20 mouse cellular contexts compared by ENCODE assay signal in the genomic region with DNA sequence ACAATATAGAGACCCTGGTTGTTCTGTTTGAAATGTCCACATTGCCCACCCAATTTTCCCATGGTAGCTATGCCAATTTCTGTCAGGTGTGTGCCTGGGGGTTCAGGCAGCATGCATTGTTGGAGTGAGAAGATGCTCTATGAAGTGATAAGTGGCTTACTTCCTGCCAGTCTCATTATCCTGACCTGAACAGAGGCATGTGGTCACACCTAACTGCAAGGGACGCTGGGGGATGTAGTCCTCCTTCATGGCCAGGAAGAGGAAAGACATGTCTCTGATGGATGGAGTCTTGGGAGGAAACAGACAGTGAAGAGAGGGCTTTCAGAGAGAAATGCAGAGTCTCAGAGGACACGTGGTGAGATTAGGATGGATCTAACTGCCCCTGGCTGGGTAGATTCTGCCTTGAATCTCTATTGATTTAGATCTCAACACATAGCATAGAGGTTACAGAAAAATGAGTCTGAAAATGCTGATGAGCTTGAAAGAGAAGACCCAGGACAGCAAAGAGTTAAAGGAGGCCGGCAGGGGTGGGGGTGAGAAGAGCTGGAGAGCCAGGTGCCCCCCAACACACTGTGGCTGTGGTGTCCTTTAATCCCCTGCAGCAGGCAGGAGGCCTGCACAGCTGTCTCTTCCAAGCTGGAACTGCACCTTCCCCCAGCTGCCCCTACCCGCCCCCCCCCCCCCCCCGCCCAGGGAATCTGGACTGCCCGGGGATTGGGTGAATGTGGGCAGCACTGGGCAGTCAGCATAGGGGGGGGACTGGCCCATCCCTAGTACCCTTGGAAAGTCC.
DNase-seq lines count a peak whose midpoint lies in the region; ATAC-seq lines count a peak whose summit lies in the region.
"Had no signal": no experiment of that assay in that cellular context is flagged by ENCODE, and none has a peak within 500 bp of the region (broad histone marks: within the 10 kb centered on the region; RNA-seq: fewer than 3 reads in every experiment).

No protein-coding gene starts in this region.

- no peaks in the 10 kb centered on the region for H3K9me3 ChIP-seq in hindbrain, embryonic 15.5 days
- H3K9me3 ChIP-seq in hindbrain, embryonic 10.5 days, result no peaks in the 10 kb centered on the region
- H3K9me3 ChIP-seq in neural tube, embryonic 12.5 days, result no peaks in the 10 kb centered on the region
- no peaks in the 10 kb centered on the region for H3K9me3 ChIP-seq in limb, embryonic 15.5 days
- H3K9me3 ChIP-seq: embryonic facial prominence, embryonic 12.5 days; forebrain, embryonic 12.5 days had no signal

- no peaks in the 10 kb centered on the region for H3K27me3 ChIP-seq in hindbrain, embryonic 15.5 days
- H3K27me3 ChIP-seq in hindbrain, embryonic 10.5 days (ENCODE audit: insufficient read depth, poor library complexity, severe bottlenecking), result peaks cover 5% of the 10 kb centered on the region; the same call in 1 of the 2 replicates
- H3K27me3 ChIP-seq in neural tube, embryonic 12.5 days (replicated peaks), result no peaks in the 10 kb centered on the region
- no peaks in the 10 kb centered on the region for H3K27me3 ChIP-seq in limb, embryonic 15.5 days
- H3K27me3 ChIP-seq: embryonic facial prominence, embryonic 12.5 days; forebrain, embryonic 12.5 days had no signal

- H3K27ac ChIP-seq in hindbrain, embryonic 15.5 days (replicated peaks), result no peak overlapping the region
- H3K27ac ChIP-seq in hindbrain, embryonic 10.5 days, result no peak overlapping the region
- no peak overlapping the region for H3K27ac ChIP-seq in neural tube, embryonic 12.5 days
- no peak overlapping the region for H3K27ac ChIP-seq in limb, embryonic 15.5 days
- H3K27ac ChIP-seq: embryonic facial prominence, embryonic 12.5 days; forebrain, embryonic 12.5 days; macrophage had no signal

- H3K36me3 ChIP-seq in hindbrain, embryonic 15.5 days, result no peaks in the 10 kb centered on the region
- no peaks in the 10 kb centered on the region for H3K36me3 ChIP-seq in hindbrain, embryonic 10.5 days
- H3K36me3 ChIP-seq in neural tube, embryonic 12.5 days, result no peaks in the 10 kb centered on the region
- no peaks in the 10 kb centered on the region for H3K36me3 ChIP-seq in limb, embryonic 15.5 days
- H3K36me3 ChIP-seq: embryonic facial prominence, embryonic 12.5 days; forebrain, embryonic 12.5 days had no signal

- no peak overlapping the region for H3K4me2 ChIP-seq in hindbrain, embryonic 15.5 days
- H3K4me2 ChIP-seq in neural tube, embryonic 12.5 days (replicated peaks), result no peak overlapping the region
- H3K4me2 ChIP-seq in limb, embryonic 15.5 days, result no peak overlapping the region
- H3K4me2 ChIP-seq: embryonic facial prominence, embryonic 12.5 days; forebrain, embryonic 12.5 days had no signal

- no peak overlapping the region for H3K4me3 ChIP-seq in hindbrain, embryonic 15.5 days
- no peak overlapping the region for H3K4me3 ChIP-seq in hindbrain, embryonic 10.5 days
- no peak overlapping the region for H3K4me3 ChIP-seq in neural tube, embryonic 12.5 days
- no peak overlapping the region for H3K4me3 ChIP-seq in limb, embryonic 15.5 days
- H3K4me3 ChIP-seq: embryonic facial prominence, embryonic 12.5 days; erythroblast, embryonic 14.5 days; forebrain, embryonic 12.5 days had no signal

- no peak for DNase-seq in hindbrain, embryonic 10.5 days (ENCODE audit: low spot score)
- DNase-seq in neural tube, embryonic 10.5 days (ENCODE audit: extremely low spot score, low spot score), result no peak
- no peak for DNase-seq in MN1 (ENCODE audit: low spot score)
- DNase-seq in left cerebral cortex, postnatal 4 days, result no peak
- DNase-seq: adrenal gland, adult 8-10 months; cerebellum, adult 11 months; kidney, adult 18-20 months; kidney, postnatal 4 days; liver; thymus, postnatal 14 days had no signal

- WGBS in hindbrain, embryonic 15.5 days, result 47% methylated on average over 6 of the region's 6 CpGs
- WGBS in hindbrain, embryonic 10.5 days, result 43% methylated on average over 6 of the region's 6 CpGs
- WGBS in neural tube, embryonic 12.5 days, result 31% methylated on average over 4 of the region's 6 CpGs
- WGBS in limb, embryonic 15.5 days, result 32% methylated on average over 4 of the region's 6 CpGs

- intact Hi-C loops in left cerebral cortex, postnatal 4 days (cut with DNase I), result no loop called here

- ATAC-seq in hindbrain, embryonic 15.5 days (ENCODE audit: low FRiP score, low read depth), result 0 out of 2 replicates have a peak, but pooled peaks have one; percentile 30
- 0 out of 2 replicates have a peak, but pooled peaks have one; percentile 4 for ATAC-seq in neural tube, embryonic 12.5 days (ENCODE audit: low FRiP score, low read depth)
- 0 out of 2 replicates have a peak, but pooled peaks have one; percentile 37 for ATAC-seq in limb, embryonic 15.5 days (ENCODE audit: insufficient number of reproducible peaks, low FRiP score, low TSS enrichment, low read depth)
- ATAC-seq: activated CD4-positive, CD25-positive, alpha-beta regulatory T cell, adult 4 months; inflammation-experienced regulatory T-cells, adult 6 months; lung, postnatal 0 days had no signal

- peaks cover 7% of the 10 kb centered on the region; the same call in 1 of the 2 replicates for H3K4me1 ChIP-seq in hindbrain, embryonic 15.5 days (replicated peaks)
- H3K4me1 ChIP-seq in hindbrain, embryonic 10.5 days (replicated peaks), result peaks cover 9% of the 10 kb centered on the region
- H3K4me1 ChIP-seq in neural tube, embryonic 12.5 days, result peaks cover 4% of the 10 kb centered on the region; the same call in 1 of the 2 replicates
- no peaks in the 10 kb centered on the region for H3K4me1 ChIP-seq in limb, embryonic 15.5 days

- no peak overlapping the region for H3K9ac ChIP-seq in hindbrain, embryonic 15.5 days
- no peak overlapping the region for H3K9ac ChIP-seq in neural tube, embryonic 12.5 days
- H3K9ac ChIP-seq in limb, embryonic 15.5 days, result no peak overlapping the region
- H3K9ac ChIP-seq: embryonic facial prominence, embryonic 12.5 days; forebrain, embryonic 12.5 days had no signal
